Mouse (Mus musculus) forebrain, embryonic 16.5 days (tissue): ENCODE results near the gene Serpina6. TPM values are rescaled to one million over a fixed set of nuclear protein-coding genes. Genes with fewer than 3 reads are reported as not detected.

Experiments
- ATAC-seq: fragments of 200-750 bp; cut with Nextera tagmentation; 2 replicates; pipeline ENCODE4 v1.8.0; 2017; ENCODE audit warnings: mild to moderate bottlenecking, moderate library complexity
- H3K27ac ChIP-seq: fragments of 300-500 bp; sonication (generic); 2 replicates; pipeline ENCODE4 v1.5.1; 2014; ENCODE audit warnings: low read length, control low read depth
- H3K27me3 ChIP-seq: fragments of 300-500 bp; sonication (generic); replicated peaks from 2 replicates; pipeline ENCODE4 v1.6.1; 2014; ENCODE audit warnings: low read length; ENCODE audit not compliant: control insufficient read depth, insufficient read depth
- H3K36me3 ChIP-seq: fragments of 300-500 bp; sonication (generic); 2 replicates; pipeline ENCODE4 v1.6.1; 2014; ENCODE audit not compliant: control insufficient read depth, insufficient read depth
- H3K4me1 ChIP-seq: fragments of 300-500 bp; sonication (generic); replicated peaks from 2 replicates; pipeline ENCODE4 v1.6.1; 2014; ENCODE audit warnings: low read length; ENCODE audit not compliant: control insufficient read depth, insufficient read depth
- H3K4me2 ChIP-seq: fragments of 300-500 bp; sonication (generic); 2 replicates; pipeline ENCODE4 v1.6.1; 2014; ENCODE audit warnings: mild to moderate bottlenecking, low read length, control low read depth
- H3K4me3 ChIP-seq: fragments of 300-500 bp; sonication (generic); replicated peaks from 2 replicates; pipeline ENCODE4 v1.5.1; 2014; ENCODE audit warnings: mild to moderate bottlenecking, low read length, control low read depth
- H3K9ac ChIP-seq: fragments of 300-500 bp; sonication (generic); replicated peaks from 2 replicates; pipeline ENCODE4 v1.6.1; 2014; ENCODE audit warnings: low read depth, low read length, control low read depth
- H3K9me3 ChIP-seq: fragments of 300-500 bp; sonication (generic); 2 replicates; pipeline ENCODE4 v1.6.1; 2016; ENCODE audit warnings: low read length; ENCODE audit not compliant: control insufficient read depth
- WGBS: fragments of 180-500 bp; shearing (Covaris S2); extraction: QIAGEN DNeasy Blood & Tissue Kit; methylation state at CpG from one replicate; pipeline ENCODE4 v1.1.7; 2014; 5-methylcytosine and 5-hydroxymethylcytosine counted together
- polyA plus RNA-seq: library from polyadenylated mRNA; unstranded; fragments of >200 nt; fragmentation: Nextera tagmentation; extraction: Ambion mirVana; gene quantifications from 2 replicates; pipeline ENCODE4 v1.2.1, GENCODE M21; 2015

Gene Serpina6
- polyA plus RNA-seq, 1 experiment from 2014 or later, result not detected

DNA sequence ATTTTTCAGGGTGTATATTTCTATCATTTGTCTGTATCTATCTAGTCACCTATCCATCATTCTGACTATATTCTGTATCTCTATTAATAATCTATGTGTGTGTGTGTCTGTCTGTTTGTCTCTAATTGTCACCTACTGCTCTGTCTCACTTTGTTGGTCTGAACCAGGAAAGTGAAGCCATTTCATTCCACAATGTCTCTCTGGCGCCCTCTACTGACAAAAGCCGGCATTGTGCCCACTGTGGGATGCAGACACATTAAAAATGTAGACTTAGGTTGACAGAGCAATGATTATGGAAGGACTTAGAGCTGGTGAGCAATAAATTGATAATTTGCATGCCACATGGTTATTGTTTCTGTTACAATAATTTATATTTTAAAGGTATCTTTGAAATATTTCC lies 13.7 kb downstream of the Serpina6 start:
- 1% methylated on average over 2 of the region's 2 CpGs for WGBS
- no peak overlapping the region for H3K27ac ChIP-seq
- H3K4me2 ChIP-seq, result no peak overlapping the region
- 0 out of 2 replicates have a peak, but pooled peaks have one; percentile 38 for ATAC-seq
- no peak overlapping the region for H3K4me3 ChIP-seq
- H3K4me1 ChIP-seq, result no peaks in the 10 kb centered on the region
- H3K9ac ChIP-seq, result no peak overlapping the region
- H3K27me3 ChIP-seq, result no peaks in the 10 kb centered on the region
- H3K36me3 ChIP-seq, result no peaks in the 10 kb centered on the region
- H3K9me3 ChIP-seq, result no peaks in the 10 kb centered on the region

DNA sequence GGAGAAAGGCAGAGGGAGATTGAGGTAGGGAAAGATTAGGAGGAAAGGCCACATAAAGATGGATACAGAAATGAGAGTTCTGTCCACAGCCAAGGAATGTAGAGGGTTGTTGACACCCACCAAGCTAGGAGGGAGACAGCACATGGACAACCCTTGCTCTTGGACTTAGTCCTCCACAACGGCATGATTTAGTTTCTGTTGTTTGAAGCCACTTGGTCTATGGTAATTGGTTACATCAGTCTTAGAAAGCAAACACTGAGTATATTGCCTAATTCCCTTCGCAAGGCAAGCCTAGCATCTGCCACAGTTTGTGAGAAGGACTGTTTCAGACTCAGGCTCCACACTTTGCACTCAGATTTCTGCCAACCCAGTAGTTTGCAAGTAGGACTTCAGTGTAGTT lies 21.2 kb downstream of the Serpina6 start:
- Histone ChIP-seq H3K9me3 (no peaks in the 10 kb centered on the region), H3K36me3 (no peaks in the 10 kb centered on the region), H3K27ac (no peak overlapping the region), H3K4me2 (no peak overlapping the region), H3K27me3 (no peaks in the 10 kb centered on the region), H3K4me3 (no peak overlapping the region), H3K9ac (no peak overlapping the region), H3K4me1 (no peaks in the 10 kb centered on the region)
- no peak for ATAC-seq
- WGBS, result 85% methylated on average over 2 of the region's 2 CpGs

DNA sequence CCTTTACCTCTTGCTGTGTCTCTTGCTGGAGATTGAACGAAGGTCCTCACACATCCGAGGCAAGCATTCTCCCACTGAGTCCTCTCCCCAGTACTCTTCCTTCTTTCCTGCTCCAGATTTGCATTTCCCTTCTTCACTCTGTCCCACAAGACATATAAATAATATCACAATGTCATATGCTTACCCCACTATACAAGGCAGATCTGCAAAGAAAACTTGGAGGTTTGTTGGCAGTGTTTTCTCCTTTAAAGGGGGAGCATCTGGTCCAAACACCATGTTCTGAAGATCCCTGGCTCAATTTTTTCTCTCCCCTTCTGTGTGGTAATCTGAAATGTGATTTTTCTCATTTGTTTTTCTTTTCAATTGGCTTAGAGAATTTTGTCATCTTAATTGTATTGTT lies 22.6 kb downstream of the Serpina6 start:
- 0 out of 2 replicates have a peak, but pooled peaks have one; percentile 40 for ATAC-seq

DNA sequence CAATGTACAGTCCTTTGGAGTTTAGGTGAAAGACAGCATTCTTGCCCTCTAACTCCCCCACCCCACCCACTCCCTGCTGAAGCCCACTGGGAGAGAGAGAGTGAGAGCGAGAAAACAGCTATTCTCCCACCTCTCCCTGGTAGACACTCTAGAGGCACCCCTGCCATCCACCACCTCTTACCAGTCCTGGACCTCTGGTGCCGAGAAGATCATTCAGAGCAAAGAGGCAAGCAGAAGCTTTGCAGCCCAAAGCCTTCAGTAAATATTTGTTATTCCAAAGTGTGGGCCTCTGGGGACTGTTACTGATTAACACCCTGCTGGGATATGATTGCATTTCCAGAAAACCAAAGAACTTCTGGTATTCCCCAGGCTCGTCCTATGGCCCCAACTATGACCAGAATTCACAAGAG lies 25.8 kb downstream of the Serpina6 start, which contains the start of gene Serpina10:
Serpina10 (minus strand) TSS at position 242 of the 410 bp plus-strand sequence.
- H3K9me3 ChIP-seq, result no peaks in the 10 kb centered on the region
- H3K9ac ChIP-seq, result no peak within 1 kb of the TSS
- no peak within 1 kb of the TSS for H3K27ac ChIP-seq
- no peaks in the 10 kb centered on the region for H3K4me1 ChIP-seq
- no peak within 1 kb of the TSS for H3K4me3 ChIP-seq
- H3K27me3 ChIP-seq, result no peaks in the 10 kb centered on the region
- H3K4me2 ChIP-seq, result no peak within 1 kb of the TSS
- WGBS, result 75% methylated on average over 3 of the region's 3 CpGs
- no peak for ATAC-seq
- no peaks in the 10 kb centered on the region for H3K36me3 ChIP-seq

More for the DNA sequence above, 22.6 kb downstream of the Serpina6 start:
- 65% methylated on average over 2 of the region's 2 CpGs for WGBS
- no peaks in the 10 kb centered on the region for H3K9me3 ChIP-seq
- H3K4me2 ChIP-seq, result no peak overlapping the region
- no peak overlapping the region for H3K27ac ChIP-seq
- H3K9ac ChIP-seq, result no peak overlapping the region
- no peaks in the 10 kb centered on the region for H3K4me1 ChIP-seq
- no peaks in the 10 kb centered on the region for H3K27me3 ChIP-seq
- no peaks in the 10 kb centered on the region for H3K36me3 ChIP-seq
- no peak overlapping the region for H3K4me3 ChIP-seq

DNA sequence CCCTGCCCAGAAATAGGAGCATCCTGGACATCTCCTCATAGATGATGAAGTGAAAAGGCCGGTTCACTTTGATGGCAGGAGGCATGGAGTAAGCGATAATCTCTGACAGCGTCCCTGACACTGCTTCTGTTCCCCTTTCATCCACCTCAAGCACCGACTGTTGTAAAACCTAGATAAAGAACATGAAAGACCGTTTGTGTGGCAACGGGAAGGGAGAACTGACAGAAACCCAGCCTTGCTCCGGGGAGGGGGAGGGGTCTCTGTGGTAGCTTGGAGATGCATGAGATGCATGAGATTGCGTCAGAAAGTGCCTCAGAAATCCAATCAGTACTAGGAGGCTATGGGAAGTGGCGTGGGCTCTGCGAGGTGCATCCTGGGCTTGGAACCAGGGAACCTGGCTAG lies 40.2 kb downstream of the Serpina6 start:
- H3K27me3 ChIP-seq, result no peaks in the 10 kb centered on the region
- no peak overlapping the region for H3K27ac ChIP-seq
- no peak overlapping the region for H3K4me2 ChIP-seq
- no peak for ATAC-seq
- H3K9me3 ChIP-seq, result no peaks in the 10 kb centered on the region
- 93% methylated on average over 10 of the region's 10 CpGs for WGBS
- H3K36me3 ChIP-seq, result no peaks in the 10 kb centered on the region
- H3K4me1 ChIP-seq, result no peaks in the 10 kb centered on the region
- H3K4me3 ChIP-seq, result no peak overlapping the region
- no peak overlapping the region for H3K9ac ChIP-seq

DNA sequence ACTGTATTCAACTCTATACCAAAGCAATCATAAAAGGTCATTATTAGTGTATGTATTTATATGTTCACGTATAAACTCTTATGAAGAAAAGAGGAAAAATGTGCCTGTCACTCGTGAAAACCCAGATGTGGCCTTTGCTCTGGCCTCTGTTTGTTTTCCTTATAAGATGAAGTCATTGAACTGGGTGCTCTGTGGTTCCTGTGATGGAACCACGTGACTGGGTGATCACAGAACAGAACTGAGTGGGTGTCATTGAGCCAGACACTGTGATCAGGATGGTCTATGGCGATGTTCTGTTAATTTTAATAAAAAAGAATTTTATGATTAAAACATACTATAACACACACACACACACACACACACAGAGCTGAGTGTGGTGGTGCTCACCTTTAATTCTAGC lies 41.3 kb downstream of the Serpina6 start:
- no peaks in the 10 kb centered on the region for H3K27me3 ChIP-seq
- H3K9me3 ChIP-seq, result no peaks in the 10 kb centered on the region
- no peak overlapping the region for H3K4me3 ChIP-seq
- WGBS, result 80% methylated on average over 4 of the region's 4 CpGs
- ATAC-seq, result no peak
- H3K4me1 ChIP-seq, result no peaks in the 10 kb centered on the region
- H3K9ac ChIP-seq, result no peak overlapping the region
- H3K36me3 ChIP-seq, result no peaks in the 10 kb centered on the region
- no peak overlapping the region for H3K27ac ChIP-seq
- no peak overlapping the region for H3K4me2 ChIP-seq

DNA sequence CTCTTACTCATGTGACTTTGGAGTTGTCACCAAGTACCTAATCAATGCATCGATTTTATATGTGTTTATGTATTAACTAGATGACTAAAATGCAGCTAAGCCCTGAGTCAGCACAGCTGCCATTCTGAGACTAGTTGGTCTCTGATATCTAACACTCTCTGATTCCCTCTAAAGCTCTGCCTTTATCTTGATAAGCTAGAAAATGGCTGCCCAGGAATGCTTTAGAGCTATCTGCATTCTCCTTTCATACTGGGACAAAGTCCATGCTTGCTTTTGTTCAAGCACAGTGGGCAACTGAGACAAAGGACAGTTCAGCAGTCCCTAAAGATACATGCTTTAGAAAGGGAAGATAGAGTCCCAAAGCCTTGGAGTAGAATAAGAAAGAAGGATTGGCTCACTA lies 41.9 kb downstream of the Serpina6 start:
- Histone ChIP-seq H3K9me3 (no peaks in the 10 kb centered on the region), H3K4me3 (no peak overlapping the region), H3K27me3 (no peaks in the 10 kb centered on the region), H3K9ac (no peak overlapping the region), H3K36me3 (no peaks in the 10 kb centered on the region), H3K4me2 (no peak overlapping the region), H3K4me1 (no peaks in the 10 kb centered on the region), H3K27ac (no peak overlapping the region)
- ATAC-seq, result no peak
- WGBS, result 91% methylated on average over 1 of the region's 1 CpGs

DNA sequence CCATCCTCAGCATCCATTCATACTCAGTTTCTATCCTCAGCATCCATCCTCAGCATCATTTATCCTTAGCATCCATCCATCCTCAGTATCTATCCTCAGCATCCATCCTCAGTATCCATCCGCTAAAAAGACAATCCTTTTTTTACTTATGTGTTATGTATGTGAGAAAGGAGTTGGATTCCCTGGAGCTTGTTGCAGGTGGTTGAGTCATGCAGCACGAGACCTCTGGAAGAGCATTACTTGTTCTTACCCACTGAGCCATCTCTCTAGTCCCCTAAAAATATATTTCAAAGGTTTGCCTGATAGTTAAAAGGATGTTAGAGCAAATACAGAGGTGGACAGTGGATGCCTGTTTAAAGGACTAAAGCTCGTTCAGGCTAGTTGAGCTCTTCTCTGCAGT lies 55.2 kb downstream of the Serpina6 start:
- Histone ChIP-seq H3K4me2 (no peak overlapping the region), H3K36me3 (no peaks in the 10 kb centered on the region), H3K9me3 (no peaks in the 10 kb centered on the region), H3K4me1 (no peaks in the 10 kb centered on the region), H3K9ac (no peak overlapping the region), H3K4me3 (no peak overlapping the region), H3K27me3 (no peaks in the 10 kb centered on the region), H3K27ac (no peak overlapping the region)
- no peak for ATAC-seq
- WGBS, result 81% methylated on average over 3 of the region's 3 CpGs

DNA sequence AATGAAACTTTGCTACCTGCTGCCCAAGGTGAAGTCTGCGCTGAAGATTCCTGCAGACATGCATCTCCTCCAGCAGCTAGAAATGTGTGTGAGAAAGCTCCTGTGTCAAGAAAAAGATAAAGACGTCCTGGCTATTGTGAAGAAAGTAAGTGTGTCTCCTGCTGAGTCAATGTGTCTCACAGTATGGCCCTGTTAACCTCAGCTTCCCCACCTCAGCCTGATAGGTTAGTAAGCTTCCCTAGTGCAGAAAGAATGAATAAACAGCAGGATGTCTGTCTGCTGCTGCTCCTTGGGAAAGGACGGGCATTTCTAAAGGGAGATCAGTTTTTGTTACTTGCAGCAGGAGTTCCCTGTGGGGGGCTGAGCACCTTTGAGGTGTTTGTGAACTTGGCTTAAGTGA lies 56.6 kb downstream of the Serpina6 start:
- no peak overlapping the region for H3K4me2 ChIP-seq
- H3K4me3 ChIP-seq, result no peak overlapping the region
- 30% methylated on average over 3 of the region's 3 CpGs for WGBS
- H3K9ac ChIP-seq, result no peak overlapping the region
- H3K27ac ChIP-seq, result no peak overlapping the region
- no peaks in the 10 kb centered on the region for H3K9me3 ChIP-seq
- no peaks in the 10 kb centered on the region for H3K27me3 ChIP-seq
- H3K4me1 ChIP-seq, result no peaks in the 10 kb centered on the region
- no peak for ATAC-seq
- H3K36me3 ChIP-seq, result no peaks in the 10 kb centered on the region

DNA sequence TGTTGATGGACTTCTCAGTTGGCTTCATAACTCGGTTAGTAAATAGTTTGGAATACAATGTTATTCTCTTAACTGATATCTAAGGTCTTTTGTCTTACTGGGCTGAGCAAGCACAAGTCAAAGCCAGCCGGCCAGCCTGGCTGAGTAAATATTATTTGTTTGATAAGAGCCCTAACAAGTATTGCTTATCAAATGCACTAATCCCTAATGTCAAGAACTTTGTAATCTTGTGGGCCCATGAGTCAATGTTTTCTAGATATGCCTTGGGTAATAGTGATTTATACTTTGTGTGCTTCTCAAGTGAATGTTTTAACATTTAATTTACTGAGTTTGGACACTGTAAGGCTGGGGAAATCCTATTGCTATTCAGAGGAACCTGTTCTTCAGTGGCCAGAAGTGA lies 58.6 kb downstream of the Serpina6 start:
- no peak for ATAC-seq
- WGBS, result 81% methylated on average over 2 of the region's 2 CpGs
- no peak overlapping the region for H3K4me3 ChIP-seq
- no peaks in the 10 kb centered on the region for H3K9me3 ChIP-seq
- H3K27ac ChIP-seq, result no peak overlapping the region
- H3K36me3 ChIP-seq, result no peaks in the 10 kb centered on the region
- no peaks in the 10 kb centered on the region for H3K4me1 ChIP-seq
- no peak overlapping the region for H3K4me2 ChIP-seq
- H3K27me3 ChIP-seq, result no peaks in the 10 kb centered on the region
- no peak overlapping the region for H3K9ac ChIP-seq
